Mouse (Mus musculus): Measurements from ENCODE around the gene Schip1. TPM values are rescaled to one million over a fixed set of nuclear protein-coding genes. Genes with fewer than 3 reads are reported as not detected.

The Schip1 gene
- polyA plus RNA-seq, 1 experiment from 2014 or later: 43.8 TPM

GRCm38 (mm10) chr3:68541688-68542087, 477.1 kb downstream of the Schip1 start:
- no peak for ATAC-seq (ENCODE audit: insufficient read depth)
- Histone ChIP-seq H3K36me3 (ENCODE audit: insufficient read depth) (no peaks in the 10 kb centered on the region), H3K27me3 (ENCODE audit: insufficient read depth, low read length) (no peaks in the 10 kb centered on the region), H3K9ac (no peak overlapping the region), H3K27ac (ENCODE audit: low read depth) (no peak overlapping the region), H3K9me3 (ENCODE audit: low read depth, low read length) (no peaks in the 10 kb centered on the region), H3K4me3 (ENCODE audit: low read depth, low read length) (no peak overlapping the region), H3K4me2 (no peak overlapping the region), H3K4me1 (ENCODE audit: insufficient read depth) (no peaks in the 10 kb centered on the region)
- WGBS: 82% methylated on average over 8 of the region's 8 CpGs
- TF ChIP-seq CTCF (IDR thresholded peaks at IDR 0.05; ENCODE audit: low read depth): no peak
- no peak for DNase-seq

DNA sequence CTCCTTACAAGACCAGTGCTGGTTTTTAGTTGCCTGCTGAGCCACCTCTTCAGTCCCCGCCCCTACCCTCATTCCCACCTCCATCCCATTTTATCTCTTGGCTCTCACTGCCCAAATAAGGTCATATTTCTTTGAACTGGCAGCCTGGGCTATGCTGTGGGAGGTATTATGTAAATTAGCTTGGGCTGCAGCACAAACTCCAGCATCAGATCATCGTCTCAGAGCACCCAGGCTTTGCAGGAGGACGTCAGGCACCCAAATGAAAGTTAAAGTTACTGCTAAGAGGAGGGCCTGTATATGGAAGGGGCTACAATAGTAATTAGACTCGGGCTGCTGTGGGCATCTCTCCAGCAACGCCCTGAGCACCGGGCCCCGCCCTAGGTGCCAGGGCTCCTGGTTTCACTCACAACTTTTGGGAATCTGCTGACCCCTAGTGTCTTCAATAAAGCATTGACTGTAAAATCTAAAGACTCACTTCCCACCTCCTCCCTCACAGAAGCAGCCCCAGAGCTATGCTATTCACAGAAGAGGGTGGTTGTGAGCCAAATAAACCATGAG, 478.4 kb downstream of the Schip1 start:
- H3K9me3 ChIP-seq (ENCODE audit: low read depth, low read length): no peaks in the 10 kb centered on the region
- peak; percentile 84 for ATAC-seq (ENCODE audit: insufficient read depth)
- TF ChIP-seq CTCF (IDR thresholded peaks at IDR 0.05; ENCODE audit: low read depth): peak; percentile 68
- peak overlapping the region; percentile 31; the same call in 1 of the 2 replicates for H3K9ac ChIP-seq
- DNase-seq: peak; percentile 87
- peak overlapping the region; percentile 56 for H3K4me2 ChIP-seq
- 5% methylated on average over 7 of the region's 7 CpGs for WGBS
- H3K27me3 ChIP-seq (ENCODE audit: insufficient read depth, low read length): no peaks in the 10 kb centered on the region
- peak overlapping the region; percentile 9; the same call in 1 of the 2 replicates for H3K27ac ChIP-seq (ENCODE audit: low read depth)
- no peaks in the 10 kb centered on the region for H3K4me1 ChIP-seq (ENCODE audit: insufficient read depth)
- peak overlapping the region; percentile 29 for H3K4me3 ChIP-seq (ENCODE audit: low read depth, low read length)
- H3K36me3 ChIP-seq (ENCODE audit: insufficient read depth): no peaks in the 10 kb centered on the region

DNA sequence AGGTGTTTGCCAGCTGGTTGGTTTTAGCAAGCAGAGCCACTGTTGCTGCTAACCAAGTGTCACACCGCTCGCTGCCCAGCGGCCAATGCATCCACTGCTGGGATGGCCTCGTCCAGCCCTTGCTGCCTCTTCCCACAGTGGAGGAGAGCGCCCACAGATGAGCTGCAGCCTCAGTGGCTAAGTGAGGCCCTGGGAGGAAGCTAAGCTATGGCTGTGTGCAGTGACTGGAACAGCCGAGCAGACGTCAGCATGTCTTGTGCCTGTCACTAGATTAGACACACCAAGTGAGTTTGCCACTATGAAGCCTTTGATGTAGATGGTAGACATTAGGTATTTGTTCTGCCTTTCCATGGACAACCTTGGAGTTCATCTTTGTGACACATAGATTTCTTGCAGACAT, 480.2 kb downstream of the Schip1 start:
- WGBS: 72% methylated on average over 7 of the region's 7 CpGs
- DNase-seq: no peak
- H3K27ac ChIP-seq (ENCODE audit: low read depth): no peak overlapping the region
- H3K9ac ChIP-seq: no peak overlapping the region
- no peaks in the 10 kb centered on the region for H3K27me3 ChIP-seq (ENCODE audit: insufficient read depth, low read length)
- ATAC-seq (ENCODE audit: insufficient read depth): no peak
- no peaks in the 10 kb centered on the region for H3K4me1 ChIP-seq (ENCODE audit: insufficient read depth)
- no peak for TF ChIP-seq CTCF (IDR thresholded peaks at IDR 0.05; ENCODE audit: low read depth)
- no peak overlapping the region for H3K4me3 ChIP-seq (ENCODE audit: low read depth, low read length)
- no peaks in the 10 kb centered on the region for H3K36me3 ChIP-seq (ENCODE audit: insufficient read depth)
- H3K9me3 ChIP-seq (ENCODE audit: low read depth, low read length): no peaks in the 10 kb centered on the region
- no peak overlapping the region for H3K4me2 ChIP-seq

DNA sequence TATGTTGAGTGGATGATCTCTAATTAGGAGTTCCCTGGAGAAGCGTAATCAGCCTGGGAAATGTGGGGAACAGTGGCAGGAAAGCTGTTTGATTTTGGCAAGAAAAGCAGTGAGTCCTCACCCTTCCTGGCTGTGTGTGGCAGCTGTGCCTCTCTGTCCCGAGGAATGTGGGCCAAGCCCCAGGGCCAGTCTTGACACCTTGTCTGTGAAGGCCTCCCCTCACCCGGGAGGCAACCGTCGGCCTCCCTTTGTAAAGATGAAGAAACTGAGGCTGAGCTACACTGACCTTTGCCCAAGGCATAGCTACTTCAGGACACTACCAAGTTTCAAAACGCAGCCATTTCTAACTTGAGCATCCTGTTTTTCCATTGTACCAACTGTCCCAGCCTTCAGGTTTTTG, 481.3 kb downstream of the Schip1 start:
- Histone ChIP-seq H3K27me3 (ENCODE audit: insufficient read depth, low read length) (no peaks in the 10 kb centered on the region), H3K36me3 (ENCODE audit: insufficient read depth) (no peaks in the 10 kb centered on the region), H3K9me3 (ENCODE audit: low read depth, low read length) (no peaks in the 10 kb centered on the region), H3K9ac (no peak overlapping the region), H3K27ac (ENCODE audit: low read depth) (no peak overlapping the region), H3K4me2 (no peak overlapping the region), H3K4me3 (ENCODE audit: low read depth, low read length) (no peak overlapping the region), H3K4me1 (ENCODE audit: insufficient read depth) (no peaks in the 10 kb centered on the region)
- WGBS: 57% methylated on average over 6 of the region's 6 CpGs
- DNase-seq (no peak), ATAC-seq (ENCODE audit: insufficient read depth) (no peak)
- TF ChIP-seq CTCF (IDR thresholded peaks at IDR 0.05; ENCODE audit: low read depth): no peak

GRCm38 (mm10) chr3:68555087-68555662, 490.6 kb downstream of the Schip1 start:
- Histone ChIP-seq H3K4me1 (ENCODE audit: insufficient read depth) (no peaks in the 10 kb centered on the region), H3K27ac (ENCODE audit: low read depth) (no peak overlapping the region), H3K9ac (no peak overlapping the region), H3K27me3 (ENCODE audit: insufficient read depth, low read length) (no peaks in the 10 kb centered on the region; the same call in 1 of the 2 replicates), H3K9me3 (ENCODE audit: low read depth, low read length) (no peaks in the 10 kb centered on the region), H3K4me3 (ENCODE audit: low read depth, low read length) (no peak overlapping the region), H3K4me2 (no peak overlapping the region), H3K36me3 (ENCODE audit: insufficient read depth) (no peaks in the 10 kb centered on the region)
- peak; percentile 66; the same call in 1 of the 2 replicates for ATAC-seq (ENCODE audit: insufficient read depth)
- 20% methylated on average over 4 of the region's 4 CpGs for WGBS
- peak; percentile 68 for DNase-seq
- no peak for TF ChIP-seq CTCF (IDR thresholded peaks at IDR 0.05; ENCODE audit: low read depth)

- H3K27ac ChIP-seq (ENCODE audit: low read depth): no peak overlapping the region
- no peak for TF ChIP-seq CTCF (IDR thresholded peaks at IDR 0.05; ENCODE audit: low read depth)
- no peaks in the 10 kb centered on the region for H3K4me1 ChIP-seq (ENCODE audit: insufficient read depth)
- 84% methylated on average over 9 of the region's 9 CpGs for WGBS
- no peak overlapping the region for H3K4me3 ChIP-seq (ENCODE audit: low read depth, low read length)
- H3K9ac ChIP-seq: no peak overlapping the region
- ATAC-seq (ENCODE audit: insufficient read depth): no peak
- no peaks in the 10 kb centered on the region for H3K27me3 ChIP-seq (ENCODE audit: insufficient read depth, low read length)
- no peaks in the 10 kb centered on the region for H3K36me3 ChIP-seq (ENCODE audit: insufficient read depth)
- no peak for DNase-seq
- no peak overlapping the region for H3K4me2 ChIP-seq
- no peaks in the 10 kb centered on the region for H3K9me3 ChIP-seq (ENCODE audit: low read depth, low read length)
Observed at GRCm38 (mm10) chr3:68556891-68557290, 492.3 kb downstream of the Schip1 start.

DNA sequence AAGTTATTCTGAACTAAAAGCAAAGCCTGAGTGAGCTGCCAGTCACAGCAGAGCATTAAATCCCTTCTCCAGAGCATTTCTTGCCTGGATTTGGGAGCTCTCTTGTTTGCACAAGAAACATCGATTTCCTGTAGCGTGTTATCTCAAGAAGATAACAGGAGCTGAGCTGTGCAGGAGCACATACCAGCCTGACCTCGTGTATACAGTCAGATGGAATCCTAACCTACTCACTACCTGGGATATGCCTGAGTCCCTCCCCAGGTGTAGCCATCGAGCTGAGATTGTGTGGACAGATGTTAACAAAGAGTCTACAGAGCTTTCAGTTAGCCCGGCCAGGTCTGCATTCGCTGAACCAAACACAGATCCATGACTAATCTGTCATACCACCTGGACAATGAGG, 494.1 kb downstream of the Schip1 start:
- Histone ChIP-seq H3K9ac (no peak overlapping the region), H3K4me1 (ENCODE audit: insufficient read depth) (no peaks in the 10 kb centered on the region), H3K9me3 (ENCODE audit: low read depth, low read length) (no peaks in the 10 kb centered on the region), H3K27ac (ENCODE audit: low read depth) (no peak overlapping the region), H3K4me2 (no peak overlapping the region), H3K4me3 (ENCODE audit: low read depth, low read length) (no peak overlapping the region), H3K36me3 (ENCODE audit: insufficient read depth) (no peaks in the 10 kb centered on the region), H3K27me3 (ENCODE audit: insufficient read depth, low read length) (no peaks in the 10 kb centered on the region)
- TF ChIP-seq CTCF (IDR thresholded peaks at IDR 0.05; ENCODE audit: low read depth): no peak
- no peak for DNase-seq
- no peak for ATAC-seq (ENCODE audit: insufficient read depth)
- WGBS: 31% methylated on average over 6 of the region's 6 CpGs

All from lung, embryonic 14.5 days (tissue).